Mouse (Mus musculus) thymus, adult 2 months (tissue): ENCODE measurements around the gene Ralgds. TPM values are rescaled to one million over a fixed set of nuclear protein-coding genes. Genes with fewer than 3 reads are reported as not detected.
A peak's percentile ranks its signal among the peaks of the same experiment; 100 is the strongest.
"Not testable (repeated sequence)": the region's sequence is repeated elsewhere in the genome, so short reads cannot be mapped to it uniquely, and the experiment has no call there.

Source experiments
- DNase-seq: peaks from one replicate; pipeline ENCODE4 v3.0.0; 2021
- H3K27ac ChIP-seq: fragments of 200-500 bp; 2 replicates; pipeline ENCODE4 v1.5.1; 2012; ENCODE audit warnings: low read length, control low read depth; ENCODE audit not compliant: control insufficient read depth, insufficient read depth
- H3K27me3 ChIP-seq: fragments of 200-500 bp; 2 replicates; pipeline ENCODE4 v1.6.1; 2012; ENCODE audit warnings: mild to moderate bottlenecking, low read length, moderate library complexity, mixed read lengths; ENCODE audit not compliant: control insufficient read depth, insufficient read depth
- H3K36me3 ChIP-seq: fragments of 200-500 bp; 2 replicates; pipeline ENCODE4 v1.6.1; 2012; ENCODE audit warnings: mild to moderate bottlenecking, low read length, moderate library complexity; ENCODE audit not compliant: control insufficient read depth, insufficient read depth
- H3K4me1 ChIP-seq: fragments of 200-500 bp; replicated peaks from 2 replicates; pipeline ENCODE4 v1.6.1; 2012; ENCODE audit warnings: low read length; ENCODE audit not compliant: control insufficient read depth, insufficient read depth
- H3K4me3 ChIP-seq: fragments of 200-500 bp; 2 replicates; pipeline ENCODE4 v1.5.1; 2012; ENCODE audit warnings: mild to moderate bottlenecking, low read length, control low read depth, moderate library complexity; ENCODE audit not compliant: control insufficient read depth, insufficient read depth
- CTCF ChIP-seq: fragments of 200-500 bp; IDR thresholded peaks from 2 replicates; pipeline ENCODE4 v1.5.1; 2012; ENCODE audit warnings: mild to moderate bottlenecking, control low read depth, low read length, moderate library complexity, borderline replicate concordance; ENCODE audit not compliant: control insufficient read depth, poor library complexity, insufficient read depth; ENCODE audit errors: extremely low read depth
- POLR2A ChIP-seq: fragments of 200-500 bp; IDR thresholded peaks from 2 replicates; pipeline ENCODE4 v1.6.1; 2012; ENCODE audit warnings: mild to moderate bottlenecking, low read length, control low read depth, moderate library complexity; ENCODE audit not compliant: control insufficient read depth, poor library complexity, insufficient read depth; ENCODE audit errors: extremely low read depth
- WGBS: fragments of 180-500 bp; shearing (Covaris S2); methylation state at CpG from one replicate; pipeline ENCODE4 v1.1.7; 2018; 5-methylcytosine and 5-hydroxymethylcytosine counted together
- polyA plus RNA-seq: library from polyadenylated mRNA; depleted of rRNA; stranded (reverse); fragments of >200 nt; gene quantifications from 2 replicates; pipeline ENCODE4 v1.2.3, GENCODE M21; 2012

The Ralgds gene
- polyA plus RNA-seq, 1 experiment = 51.6 TPM

DNA sequence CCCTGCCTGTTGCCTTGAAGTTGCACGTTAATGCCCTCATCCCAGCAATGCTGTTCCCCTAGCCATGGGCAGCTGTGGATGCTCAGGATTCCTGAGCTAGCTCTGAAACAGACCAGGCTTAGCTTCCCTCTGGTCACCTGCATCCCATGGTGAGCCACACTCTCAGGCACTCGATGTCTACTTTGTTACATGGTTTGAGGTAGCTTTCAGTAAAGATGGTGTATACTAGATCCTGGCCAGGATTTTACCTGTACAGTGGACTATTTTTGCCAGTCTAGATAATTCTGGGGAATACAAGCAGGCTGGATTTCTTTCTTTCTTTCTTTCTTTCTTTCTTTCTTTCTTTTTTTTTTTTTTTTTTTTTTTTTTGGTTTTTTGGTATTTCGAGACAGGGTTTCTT, 7.1 kb upstream of the Ralgds start, which contains the start of gene Gm10134:
Gene Gm10134, plus strand, starts transcription at position 301 of the 400 bp plus-strand sequence.
- TF ChIP-seq CTCF = no peak
- no peak for TF ChIP-seq POLR2A
- Histone ChIP-seq H3K4me3 (no peak within 1 kb of the TSS), H3K36me3 (no peaks in the 10 kb centered on the region), H3K4me1 (no peaks in the 10 kb centered on the region), H3K27me3 (no peaks in the 10 kb centered on the region), H3K27ac (no peak within 1 kb of the TSS)
- 83% methylated on average over 3 of the region's 3 CpGs for WGBS
- DNase-seq = no peak

- no peak overlapping the region for H3K4me3 ChIP-seq
- DNase-seq = no peak
- 93% methylated on average over 6 of the region's 6 CpGs for WGBS
- H3K27me3 ChIP-seq = no peaks in the 10 kb centered on the region
- H3K36me3 ChIP-seq = no peaks in the 10 kb centered on the region
- no peak overlapping the region for H3K27ac ChIP-seq
- no peaks in the 10 kb centered on the region for H3K4me1 ChIP-seq
- TF ChIP-seq CTCF = no peak
- TF ChIP-seq POLR2A = no peak
Observed at GRCm38 (mm10) chr2:28506291-28506690, 6.6 kb upstream of the Ralgds start.

DNA sequence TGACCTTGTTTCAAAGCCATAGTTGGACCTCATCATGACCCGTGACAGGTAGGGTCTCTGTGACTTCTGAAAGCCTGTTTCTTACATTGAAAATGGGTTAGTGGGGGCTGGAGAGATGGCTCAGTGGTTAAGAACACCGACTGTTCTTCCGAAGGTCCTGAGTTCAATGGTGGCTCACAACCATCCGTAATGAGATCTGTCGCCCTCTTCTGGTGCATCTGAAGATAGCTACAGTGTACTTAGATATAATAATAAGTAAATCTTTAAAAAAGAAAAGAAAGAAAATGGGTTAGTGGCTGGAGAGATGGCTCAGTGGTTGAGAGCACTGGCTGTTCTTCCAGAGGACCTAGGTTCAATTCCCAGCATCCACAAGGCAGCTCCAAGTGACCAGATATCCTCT, 1.3 kb upstream of the Ralgds start:
- H3K36me3 ChIP-seq, H3K27ac ChIP-seq, H3K4me3 ChIP-seq, DNase-seq, H3K27me3 ChIP-seq: not testable (repeated sequence)
- WGBS = 57% methylated on average over 5 of the region's 5 CpGs
- peaks cover 18% of the 10 kb centered on the region for H3K4me1 ChIP-seq

- H3K36me3 ChIP-seq = no peaks in the 10 kb centered on the region
- H3K4me3 ChIP-seq = peak overlapping the region; percentile 60
- TF ChIP-seq POLR2A (no peak), CTCF (0 out of 2 replicates have a peak, but pooled peaks have one; percentile 5)
- H3K4me1 ChIP-seq = peaks cover 29% of the 10 kb centered on the region
- no peak overlapping the region for H3K27ac ChIP-seq
- peak; percentile 44 for DNase-seq
- WGBS = 5% methylated on average over 47 of the region's 47 CpGs
- no peaks in the 10 kb centered on the region; the same call in 1 of the 2 replicates for H3K27me3 ChIP-seq
Observed at GRCm38 (mm10) chr2:28513431-28514370, 776 bp downstream of the Ralgds start.

DNA sequence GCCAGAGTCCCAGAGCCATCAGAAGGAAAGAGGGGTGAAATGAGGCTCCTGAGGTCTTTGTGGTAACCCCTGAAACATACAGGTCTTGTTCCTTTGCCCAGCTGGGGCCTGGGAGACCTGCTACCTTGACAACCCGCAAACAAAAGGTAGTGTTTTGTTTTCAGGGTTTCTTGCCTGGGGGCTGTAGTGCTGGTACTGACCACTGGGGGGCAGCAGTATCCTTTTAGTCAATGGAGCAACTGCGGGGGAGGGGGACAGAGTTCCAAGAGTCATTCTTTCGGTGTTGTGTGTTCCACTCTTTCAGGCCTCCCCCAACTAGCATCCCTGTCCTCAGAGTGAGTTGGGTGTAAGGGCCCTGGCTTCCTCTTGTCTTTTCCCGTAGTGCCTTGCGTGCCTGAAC, 1.6 kb downstream of the Ralgds start:
- no peaks in the 10 kb centered on the region for H3K36me3 ChIP-seq
- 27% methylated on average over 5 of the region's 5 CpGs for WGBS
- TF ChIP-seq CTCF (peak; percentile 62; the same call in 1 of the 2 replicates), POLR2A (no peak)
- no peak overlapping the region for H3K4me3 ChIP-seq
- H3K4me1 ChIP-seq = peaks cover 32% of the 10 kb centered on the region
- DNase-seq = peak; percentile 87
- no peaks in the 10 kb centered on the region; the same call in 1 of the 2 replicates for H3K27me3 ChIP-seq
- H3K27ac ChIP-seq = no peak overlapping the region

GRCm38 (mm10) chr2:28517206-28517909, 4.4 kb downstream of the Ralgds start:
- TF ChIP-seq CTCF (peak; percentile 86; the same call in 1 of the 2 replicates), POLR2A (no peak)
- Histone ChIP-seq H3K4me3 (no peak overlapping the region), H3K27ac (no peak overlapping the region), H3K27me3 (no peaks in the 10 kb centered on the region; the same call in 1 of the 2 replicates), H3K4me1 (peaks cover 37% of the 10 kb centered on the region), H3K36me3 (no peaks in the 10 kb centered on the region)
- DNase-seq = peak; percentile 65
- 46% methylated on average over 5 of the region's 5 CpGs for WGBS
